ENCODE assay signal across 7 mouse cellular contexts in genomic region chr1:90972911-90973573, GRCm38 (mm10). TPM values are rescaled to one million over a fixed set of nuclear protein-coding genes. Genes with fewer than 3 reads are reported as not detected.
DNase-seq lines count a peak whose midpoint lies in the region; ATAC-seq and TF ChIP-seq lines count a peak whose summit lies in the region.

No protein-coding gene starts in this region.

- H3K27ac ChIP-seq in limb, embryonic 10.5 days, result peak overlapping the region; percentile 48; the same call in 1 of the 2 replicates
- no peak overlapping the region for H3K27ac ChIP-seq in midbrain, embryonic 16.5 days (ENCODE audit: low read length)
- no peak overlapping the region for H3K27ac ChIP-seq in spleen, adult 2 months (ENCODE audit: insufficient read depth, low read length)

- no peak for TF ChIP-seq POLR2A in spleen, adult 2 months (IDR thresholded peaks at IDR 0.05; ENCODE audit: low read depth, low read length)

- DNase-seq in adrenal gland, adult 8-10 months, result peak; percentile 88
- peak; percentile 95 for DNase-seq in embryo, embryonic 9.5 days (ENCODE audit: extremely low spot score)
- peak; percentile 98 for DNase-seq in heart, adult 11 months
- peak; percentile 87 for DNase-seq in kidney, adult 11 months
- peak; percentile 96 for DNase-seq in limb, embryonic 10.5 days (ENCODE audit: low spot score)
- peak; percentile 26 to 75 for DNase-seq in spleen, adult 2 months (ENCODE audit: low read depth in 1 of 2, low spot score in 2 of 2)

- H3K9ac ChIP-seq in midbrain, embryonic 16.5 days (ENCODE audit: low read depth, low read length), result no peak overlapping the region

- H3K4me3 ChIP-seq in limb, embryonic 10.5 days, result no peak overlapping the region
- H3K4me3 ChIP-seq in midbrain, embryonic 16.5 days (ENCODE audit: low read depth, low read length), result no peak overlapping the region
- no peak overlapping the region for H3K4me3 ChIP-seq in spleen, adult 2 months (ENCODE audit: extremely low read depth, insufficient read depth, insufficient read length)

- ATAC-seq in midbrain, embryonic 16.5 days, result peak; percentile 72

- peak; percentile 95 for TF ChIP-seq CTCF in spleen, adult 2 months (IDR thresholded peaks at IDR 0.05; ENCODE audit: extremely low read depth, insufficient read depth, insufficient read length, insufficient replicate concordance)

- peaks cover 25% of the 10 kb centered on the region for H3K27me3 ChIP-seq in limb, embryonic 10.5 days (ENCODE audit: low read depth, poor library complexity, severe bottlenecking)
- H3K27me3 ChIP-seq in midbrain, embryonic 16.5 days (ENCODE audit: control insufficient read depth, insufficient read depth, low read depth, low read length), result no peaks in the 10 kb centered on the region
- no peaks in the 10 kb centered on the region for H3K27me3 ChIP-seq in spleen, adult 2 months (ENCODE audit: control insufficient read depth, insufficient read depth, low read length)

- no peak overlapping the region; the same call in 1 of the 2 replicates for H3K4me2 ChIP-seq in midbrain, embryonic 16.5 days (ENCODE audit: low read length)

- H3K9me3 ChIP-seq in limb, embryonic 10.5 days (replicated peaks), result no peaks in the 10 kb centered on the region
- H3K9me3 ChIP-seq in midbrain, embryonic 16.5 days (replicated peaks; ENCODE audit: control insufficient read depth, low read length, poor library complexity, severe bottlenecking), result no peaks in the 10 kb centered on the region

- H3K36me3 ChIP-seq in limb, embryonic 10.5 days, result no peaks in the 10 kb centered on the region
- H3K36me3 ChIP-seq in midbrain, embryonic 16.5 days (ENCODE audit: control insufficient read depth, insufficient read depth, low read length), result no peaks in the 10 kb centered on the region
- no peaks in the 10 kb centered on the region for H3K36me3 ChIP-seq in spleen, adult 2 months (ENCODE audit: control insufficient read depth, insufficient read depth, low read length)

- WGBS in limb, embryonic 10.5 days, result 28% methylated on average over 9 of the region's 9 CpGs
- WGBS in midbrain, embryonic 16.5 days, result 18% methylated on average over 9 of the region's 9 CpGs
- WGBS in spleen, adult 2 months, result 35% methylated on average over 9 of the region's 9 CpGs

- H3K4me1 ChIP-seq in limb, embryonic 10.5 days, result peaks cover 29% of the 10 kb centered on the region
- H3K4me1 ChIP-seq in midbrain, embryonic 16.5 days (ENCODE audit: control insufficient read depth, insufficient read depth, low read length), result peaks cover 24% of the 10 kb centered on the region
- no peaks in the 10 kb centered on the region for H3K4me1 ChIP-seq in spleen, adult 2 months (ENCODE audit: control insufficient read depth, insufficient read depth, insufficient read length)

RNA-seq across cellular contexts. Expression of gene Rab17, which starts 3.6 kb away (rescaled TPM):
- total RNA-seq in adrenal gland, adult 8-10 months (2022), result not detected
- polyA plus RNA-seq in limb, embryonic 10.5 days (2016; fragmentation: Nextera tagmentation; extraction: Ambion mirVana), result 0.34 and 0.69 TPM in 2 replicates
- polyA plus RNA-seq in midbrain, embryonic 16.5 days (2015; fragmentation: Nextera tagmentation; extraction: Ambion mirVana), result 0.17 and 0.19 TPM in 2 replicates
- 0.09 and 0.74 TPM in 2 replicates for polyA plus RNA-seq in spleen, adult 2 months (2012; rRNA removed)

RNA-seq across cellular contexts. Expression of gene Prlh, which starts 20.1 kb away (rescaled TPM):
- not detected for total RNA-seq in adrenal gland, adult 8-10 months (2022)
- not detected in 2 replicates for polyA plus RNA-seq in limb, embryonic 10.5 days (2016; fragmentation: Nextera tagmentation; extraction: Ambion mirVana)
- not detected in 2 replicates for polyA plus RNA-seq in midbrain, embryonic 16.5 days (2015; fragmentation: Nextera tagmentation; extraction: Ambion mirVana)
- not detected in 2 replicates for polyA plus RNA-seq in spleen, adult 2 months (2012; rRNA removed)

RNA-seq across cellular contexts. Expression of gene Lrrfip1, which starts 25.5 kb away (rescaled TPM):
- total RNA-seq in adrenal gland, adult 8-10 months (2022), result 10 to 100 TPM; 50.3 to 77.4 (median 59.8) TPM
- 21.2 and 21.7 TPM in 2 replicates for polyA plus RNA-seq in limb, embryonic 10.5 days (2016; fragmentation: Nextera tagmentation; extraction: Ambion mirVana)
- polyA plus RNA-seq in midbrain, embryonic 16.5 days (2015; fragmentation: Nextera tagmentation; extraction: Ambion mirVana), result 42.7 and 44.4 TPM in 2 replicates
- polyA plus RNA-seq in spleen, adult 2 months (2012; rRNA removed), result 15.0 and 16.6 TPM in 2 replicates

RNA-seq across cellular contexts. Expression of gene Mlph, which starts 58.2 kb away (rescaled TPM):
- 1 to 10 TPM; 3.8 to 7.5 (median 5.4) TPM for total RNA-seq in adrenal gland, adult 8-10 months (2022)
- 0.06 and 0.51 TPM in 2 replicates for polyA plus RNA-seq in limb, embryonic 10.5 days (2016; fragmentation: Nextera tagmentation; extraction: Ambion mirVana)
- 0.09 and 0.29 TPM in 2 replicates for polyA plus RNA-seq in midbrain, embryonic 16.5 days (2015; fragmentation: Nextera tagmentation; extraction: Ambion mirVana)
- polyA plus RNA-seq in spleen, adult 2 months (2012; rRNA removed), result 0.40 and 0.89 TPM in 2 replicates
